Mouse (Mus musculus) kidney, adult 2 months (tissue): ENCODE measurements around the gene Pgm2l1.

ENCODE experiments used
- CTCF ChIP-seq: fragments of 200-500 bp; conservative IDR thresholded peaks from 2 replicates; pipeline ENCODE4 v1.5.1; 2011; ENCODE audit warnings: low read depth, mild to moderate bottlenecking, control low read depth, low read length, moderate library complexity, mixed read lengths; ENCODE audit not compliant: insufficient read depth, insufficient read length
- POLR2A ChIP-seq: fragments of 200-500 bp; IDR thresholded peaks from one replicate; pipeline ENCODE4 v1.6.1; 2011; ENCODE audit warnings: low read depth, low read length, control low read depth

- TF ChIP-seq CTCF: no peak
- no peak for TF ChIP-seq POLR2A
Measured at GRCm38 (mm10) chr7:100302316-100302715, 75.1 kb downstream of the Pgm2l1 start.
